Mouse (Mus musculus) regulatory T cell (primary cell): ENCODE results near the gene Mrps33.

Source experiments
- in situ Hi-C: fragments of 300-600 bp; cut with MboI, MseI; formaldehyde crosslinking; loops from one replicate; pipeline ENCODE4 v1.15.1; 2025; ENCODE audit warnings: high pct_unique_total_duplicates

Gene Mrps33

DNA sequence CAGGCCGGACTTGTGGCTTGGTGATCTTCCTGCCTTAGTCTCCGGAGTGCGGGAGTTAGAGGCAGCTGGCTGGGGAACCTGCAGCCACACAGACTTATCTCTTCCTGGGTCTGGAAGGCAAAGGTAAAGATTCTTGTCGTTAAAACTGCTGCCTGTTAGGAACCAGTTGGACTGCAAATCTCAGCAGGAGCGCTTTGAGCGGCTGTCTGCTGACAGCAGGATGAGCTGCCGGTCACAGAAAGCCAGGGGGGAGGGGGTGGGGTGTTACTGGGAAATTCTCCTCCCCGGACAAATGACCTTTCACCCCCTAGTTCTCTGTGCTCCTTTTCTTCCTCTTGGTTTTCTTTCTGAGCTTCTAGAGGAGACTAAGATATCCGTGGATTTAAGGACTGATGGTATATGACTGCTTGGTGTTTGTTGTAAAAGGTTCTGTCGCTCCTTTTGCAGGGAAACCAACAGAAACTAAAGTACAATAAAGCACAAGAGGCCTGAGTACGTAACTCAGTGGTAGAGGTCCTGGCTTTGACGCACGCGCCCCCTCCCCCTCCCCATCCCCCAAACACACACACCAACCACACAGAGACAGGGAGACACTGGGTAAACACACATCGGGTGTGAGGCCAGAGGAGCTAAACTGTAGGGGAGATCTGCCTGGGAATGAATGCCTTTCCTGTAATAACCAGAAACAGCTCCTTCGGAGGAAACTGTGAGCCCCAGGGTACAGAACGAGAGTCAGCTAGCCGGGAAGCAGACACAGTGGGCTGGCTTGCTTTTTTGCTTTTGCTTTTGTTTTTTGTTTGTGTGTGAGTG, 29.7 kb downstream of the Mrps33 start:
- in situ Hi-C loops, result loop anchor here (5.0 to 10.0 kb wide), 2 partner anchors 214 to 306 kb away; no protein-coding TSS in a partner anchor

GRCm38 (mm10) chr6:39778506-39778905, 32.3 kb downstream of the Mrps33 start:
- in situ Hi-C loops, result no loop called here

GRCm38 (mm10) chr6:39776275-39776674, 34.5 kb downstream of the Mrps33 start:
- in situ Hi-C loops, result no loop called here

DNA sequence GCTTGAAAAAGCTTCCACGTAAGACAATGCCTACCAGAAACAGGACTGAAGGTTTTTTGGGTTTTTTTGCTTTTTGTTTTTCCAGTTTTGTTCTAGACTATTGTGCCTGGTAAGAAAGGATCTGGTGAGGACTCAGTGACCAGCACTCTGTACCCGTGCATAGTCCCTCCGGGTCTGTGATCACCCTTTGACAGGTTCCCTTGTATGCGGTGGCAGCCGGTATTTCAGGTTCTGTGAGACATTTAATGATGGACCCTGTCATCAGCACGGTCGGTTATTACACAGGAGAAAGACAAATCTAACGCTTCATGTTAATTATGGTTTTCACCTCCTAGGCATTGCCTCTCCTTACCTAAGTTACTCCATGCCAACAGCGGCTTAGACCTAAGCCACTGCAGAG, 35.8 kb downstream of the Mrps33 start:
- in situ Hi-C loops, result no loop called here

GRCm38 (mm10) chr6:39757229-39757628, 53.6 kb downstream of the Mrps33 start:
- in situ Hi-C loops, result no loop called here
